Mouse (Mus musculus) liver, adult 2 months (tissue): ENCODE measurements around the gene Khdc3.

Experiments used
- CTCF ChIP-seq: fragments of 200-500 bp; IDR thresholded peaks from 2 replicates; pipeline ENCODE4 v1.5.1; 2011; ENCODE audit warnings: low read depth, low read length, control low read depth
- POLR2A ChIP-seq: fragments of 200-500 bp; IDR thresholded peaks from 2 replicates; pipeline ENCODE4 v1.6.1; 2011; ENCODE audit warnings: low read length, control low read depth; ENCODE audit not compliant: insufficient read depth; ENCODE audit errors: extremely low read depth

DNA sequence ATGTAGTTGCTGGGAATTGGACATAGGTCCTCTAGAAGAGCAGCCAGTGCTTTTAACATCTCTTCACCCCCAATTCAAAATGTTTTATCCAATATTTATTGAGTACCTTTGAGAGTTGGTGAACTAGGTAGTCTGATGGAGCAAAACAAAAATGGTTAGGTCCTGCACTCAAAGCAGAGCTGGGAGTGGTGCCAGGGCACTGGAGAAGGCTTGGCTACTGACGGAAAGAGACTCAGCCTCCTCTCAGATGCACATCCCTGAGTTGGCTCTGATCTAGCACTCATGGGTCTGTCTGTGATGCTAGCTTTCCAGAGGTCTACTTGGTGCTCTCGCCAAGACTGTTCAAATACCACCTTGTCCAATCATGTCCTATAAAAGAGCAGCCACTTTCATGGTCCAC, 3.7 kb upstream of the Khdc3 start:
- TF ChIP-seq CTCF (no peak), POLR2A (no peak)
